Mouse (Mus musculus): ENCODE measurements around the gene Pdpr. TPM values are rescaled to one million over a fixed set of nuclear protein-coding genes. Genes with fewer than 3 reads are reported as not detected.
"Not testable (repeated sequence)": the region's sequence is repeated elsewhere in the genome, so short reads cannot be mapped to it uniquely, and the experiment has no call there.

Pdpr gene
- polyA plus RNA-seq, 1 experiment from 2014 or later: 10.1 TPM

- no peak overlapping the region for H3K4me3 ChIP-seq (replicated peaks)
- 0 out of 2 replicates have a peak, but pooled peaks cover 5% of the 10 kb centered on the region for H3K36me3 ChIP-seq
- ATAC-seq: no peak
- H3K27ac ChIP-seq: no peak overlapping the region
- H3K9me3 ChIP-seq: no peaks in the 10 kb centered on the region
- no peaks in the 10 kb centered on the region for H3K27me3 ChIP-seq (replicated peaks)
- no peak overlapping the region for H3K4me2 ChIP-seq (replicated peaks)
- WGBS: 92% methylated on average over 5 of the region's 5 CpGs
- no peaks in the 10 kb centered on the region for H3K4me1 ChIP-seq (replicated peaks)
- H3K9ac ChIP-seq: no peak overlapping the region
Observed at GRCm38 (mm10) chr8:111114891-111115290, 20.5 kb downstream of the Pdpr start.

DNA sequence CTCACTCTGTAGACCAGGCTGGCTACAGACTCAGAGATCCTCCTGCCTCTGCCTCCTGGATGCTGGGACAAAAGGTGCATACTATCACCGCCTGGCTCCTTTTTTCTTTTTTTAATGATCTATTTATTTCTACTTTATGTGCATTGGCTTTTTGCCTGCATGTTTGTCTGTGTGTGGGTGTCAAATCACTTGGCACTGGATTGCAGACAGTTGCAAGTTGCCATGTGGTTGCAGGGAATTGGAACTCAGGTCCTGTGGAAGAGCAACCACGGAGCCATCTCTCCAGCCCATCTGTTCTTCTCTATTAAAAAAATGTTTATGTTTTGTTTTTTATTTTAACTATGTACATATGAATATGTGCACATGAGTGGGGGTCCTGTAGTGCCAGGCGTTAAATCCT is 25.1 kb downstream of the Pdpr start:
- Histone ChIP-seq H3K4me2 (replicated peaks) (no peak overlapping the region), H3K36me3 (peaks cover 28% of the 10 kb centered on the region), H3K9ac (no peak overlapping the region), H3K4me1 (replicated peaks) (no peaks in the 10 kb centered on the region), H3K27me3 (replicated peaks) (no peaks in the 10 kb centered on the region), H3K27ac (no peak overlapping the region), H3K9me3 (no peaks in the 10 kb centered on the region), H3K4me3 (replicated peaks) (no peak overlapping the region)
- WGBS: 93% methylated on average over 3 of the region's 3 CpGs
- no peak for ATAC-seq

DNA sequence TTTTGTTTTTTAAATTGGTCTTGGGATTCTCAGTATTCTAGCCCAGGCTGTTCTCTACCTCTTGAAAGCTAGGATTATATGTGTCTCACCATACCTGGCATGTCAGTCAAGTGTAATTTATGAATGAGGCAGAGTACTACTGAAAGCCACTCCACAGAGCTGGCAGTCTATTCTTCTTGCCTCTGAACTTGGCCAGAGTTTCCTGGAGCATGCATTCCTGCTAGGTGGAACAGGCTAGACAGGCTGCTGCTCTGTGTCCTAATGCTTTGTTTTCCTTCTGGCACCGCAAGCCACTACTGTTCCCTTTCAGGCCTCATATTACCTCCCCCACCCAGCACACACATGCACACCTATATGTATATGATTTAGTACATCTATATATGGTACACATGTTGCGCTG is 36.3 kb downstream of the Pdpr start:
- H3K27me3 ChIP-seq (replicated peaks): no peaks in the 10 kb centered on the region
- H3K4me1 ChIP-seq (replicated peaks): no peaks in the 10 kb centered on the region
- no peak overlapping the region for H3K4me2 ChIP-seq (replicated peaks)
- no peaks in the 10 kb centered on the region for H3K9me3 ChIP-seq
- no peak for ATAC-seq
- no peak overlapping the region for H3K4me3 ChIP-seq (replicated peaks)
- 95% methylated on average over 2 of the region's 2 CpGs for WGBS
- peaks cover 21% of the 10 kb centered on the region for H3K36me3 ChIP-seq
- H3K9ac ChIP-seq: no peak overlapping the region
- no peak overlapping the region for H3K27ac ChIP-seq

DNA sequence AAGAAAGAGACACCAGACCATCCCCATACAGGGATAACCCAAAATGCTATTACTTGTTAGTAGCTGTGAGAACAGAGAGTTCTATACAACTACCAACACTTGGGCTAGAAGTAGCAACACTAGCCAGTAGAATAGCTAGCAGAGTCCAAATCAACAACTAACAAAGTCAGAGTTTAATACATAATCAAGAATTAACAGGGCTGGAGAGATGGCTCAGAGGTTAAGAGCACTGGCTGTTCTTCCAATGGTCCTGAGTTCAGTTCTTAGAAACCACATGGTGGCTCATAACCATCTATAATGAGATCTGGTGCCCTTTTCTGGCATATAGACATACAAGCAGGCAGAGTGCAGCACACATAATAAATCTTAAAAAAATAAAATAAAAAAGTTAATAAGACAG is 48.1 kb downstream of the Pdpr start:
- Histone ChIP-seq H3K4me1 (replicated peaks) (peaks cover 6% of the 10 kb centered on the region; the same call in 1 of the 2 replicates), H3K27ac (no peak overlapping the region), H3K9ac (no peak overlapping the region), H3K27me3 (replicated peaks) (no peaks in the 10 kb centered on the region), H3K36me3 (no peaks in the 10 kb centered on the region), H3K4me2 (replicated peaks) (no peak overlapping the region), H3K9me3 (no peaks in the 10 kb centered on the region), H3K4me3 (replicated peaks) (no peak overlapping the region)
- ATAC-seq: no peak

GRCm38 (mm10) chr8:111144901-111145459 is 50.5 kb downstream of the Pdpr start:
- WGBS: under 1% methylated on average over 57 of the region's 63 CpGs
- peak overlapping the region; percentile 68 for H3K4me3 ChIP-seq (replicated peaks)
- H3K4me2 ChIP-seq (replicated peaks): peak overlapping the region; percentile 80
- not testable (repeated sequence) for H3K36me3 ChIP-seq; H3K9me3 ChIP-seq; H3K4me1 ChIP-seq (replicated peaks); H3K27me3 ChIP-seq (replicated peaks)
- peak overlapping the region; percentile 50 for H3K9ac ChIP-seq
- peak; percentile 79 for ATAC-seq
- H3K27ac ChIP-seq: 0 out of 2 replicates have a peak overlapping the region, but pooled peaks have one; percentile 22

GRCm38 (mm10) chr8:111145460-111146012 is 51.1 kb downstream of the Pdpr start:
- not testable (repeated sequence) for H3K27me3 ChIP-seq (replicated peaks); H3K9me3 ChIP-seq; H3K4me1 ChIP-seq (replicated peaks); H3K36me3 ChIP-seq
- Histone ChIP-seq H3K27ac (0 out of 2 replicates have a peak overlapping the region, but pooled peaks have one; percentile 22), H3K9ac (peak overlapping the region; percentile 76), H3K4me2 (replicated peaks) (peak overlapping the region; percentile 89), H3K4me3 (replicated peaks) (peak overlapping the region; percentile 68)
- under 1% methylated on average over 74 of the region's 74 CpGs for WGBS
- ATAC-seq: peak; percentile 97

DNA sequence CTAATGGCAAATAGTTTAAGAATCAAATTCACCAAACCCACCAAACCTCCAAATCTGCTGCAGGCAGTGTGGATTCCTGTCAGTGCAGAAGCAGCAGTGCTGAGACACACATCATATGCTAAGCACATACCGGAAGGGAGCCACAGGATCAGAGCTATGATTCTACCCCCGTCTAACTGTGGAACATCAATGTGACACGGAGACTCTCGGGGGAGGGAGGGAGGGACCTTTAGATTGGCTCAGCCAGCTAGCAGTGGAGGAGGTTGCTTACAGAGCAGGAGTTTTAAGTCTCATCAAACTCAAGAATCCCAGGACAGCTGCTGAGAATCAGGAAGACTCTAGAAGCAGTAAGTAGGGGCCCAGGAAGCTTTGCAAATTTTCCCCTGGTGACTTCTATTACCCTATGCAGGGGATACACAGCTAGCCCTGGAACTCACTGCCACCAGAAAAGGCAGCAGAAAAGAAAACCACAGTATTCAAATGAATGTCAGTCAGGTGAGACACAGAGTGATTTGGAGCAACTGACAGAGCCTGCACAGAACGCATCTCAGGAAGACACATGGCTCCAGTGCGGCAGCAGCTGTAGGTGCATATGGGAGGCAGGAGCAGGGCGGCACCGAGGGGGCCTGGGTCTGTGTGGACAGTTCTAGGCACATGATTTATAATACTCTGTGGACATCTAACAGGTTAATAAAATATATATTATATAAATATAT is 61.4 kb downstream of the Pdpr start:
- Histone ChIP-seq H3K4me1 (replicated peaks) (no peaks in the 10 kb centered on the region), H3K9ac (no peak overlapping the region), H3K27ac (no peak overlapping the region), H3K4me2 (replicated peaks) (no peak overlapping the region), H3K4me3 (replicated peaks) (no peak overlapping the region), H3K36me3 (peaks cover 25% of the 10 kb centered on the region), H3K27me3 (replicated peaks) (no peaks in the 10 kb centered on the region), H3K9me3 (no peaks in the 10 kb centered on the region)
- 85% methylated on average over 8 of the region's 8 CpGs for WGBS
- no peak for ATAC-seq

DNA sequence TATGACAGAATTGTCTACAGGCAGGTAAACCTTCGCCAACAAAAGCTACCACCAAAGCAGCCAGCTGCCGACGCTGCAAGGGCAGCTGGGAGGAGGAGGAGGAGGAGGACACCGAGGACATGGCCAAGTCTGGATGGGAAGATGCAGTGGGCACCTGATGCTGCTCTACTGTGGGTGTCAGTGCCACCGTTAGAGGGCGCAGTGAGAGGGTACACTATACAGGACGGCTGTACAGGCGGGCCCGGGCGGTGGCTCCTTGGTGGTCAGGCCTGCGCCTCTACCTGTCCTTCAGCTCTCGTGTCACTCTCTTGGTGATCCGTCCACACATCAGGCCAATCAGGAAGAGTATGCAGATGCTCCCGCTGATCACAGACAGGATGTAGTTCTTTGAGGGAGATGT is 63.2 kb downstream of the Pdpr start:
- 53% methylated on average over 14 of the region's 14 CpGs for WGBS
- Histone ChIP-seq H3K36me3 (peaks cover 27% of the 10 kb centered on the region), H3K9ac (no peak overlapping the region), H3K4me3 (replicated peaks) (no peak overlapping the region), H3K4me2 (replicated peaks) (no peak overlapping the region), H3K27me3 (replicated peaks) (no peaks in the 10 kb centered on the region), H3K4me1 (replicated peaks) (no peaks in the 10 kb centered on the region), H3K9me3 (no peaks in the 10 kb centered on the region), H3K27ac (no peak overlapping the region)
- peak; percentile 55; the same call in 1 of the 2 replicates for ATAC-seq

DNA sequence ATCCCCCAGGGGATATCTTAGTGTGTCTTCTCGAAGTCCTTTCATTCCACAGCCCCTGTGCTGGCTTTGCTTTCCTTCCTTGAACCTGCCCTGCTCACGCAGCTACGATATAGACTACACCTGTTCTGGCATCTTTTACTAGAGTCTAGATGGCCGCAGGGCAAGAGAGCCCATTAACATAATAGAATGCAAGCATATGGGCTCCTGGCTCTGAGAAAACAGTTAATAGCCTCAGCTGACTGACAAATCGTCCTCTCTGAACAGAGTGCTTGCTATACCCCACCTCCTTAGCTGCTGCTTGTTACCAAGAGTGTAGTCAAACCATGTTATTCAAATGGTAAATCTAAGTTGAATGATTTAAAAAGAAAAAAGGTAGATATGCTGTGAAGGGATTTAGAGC is 77.2 kb downstream of the Pdpr start:
- no peaks in the 10 kb centered on the region for H3K27me3 ChIP-seq (replicated peaks)
- no peaks in the 10 kb centered on the region for H3K9me3 ChIP-seq
- peaks cover 37% of the 10 kb centered on the region for H3K36me3 ChIP-seq
- ATAC-seq: no peak
- H3K9ac ChIP-seq: no peak overlapping the region
- no peak overlapping the region for H3K4me3 ChIP-seq (replicated peaks)
- WGBS: 93% methylated on average over 5 of the region's 5 CpGs
- H3K27ac ChIP-seq: no peak overlapping the region
- H3K4me2 ChIP-seq (replicated peaks): no peak overlapping the region
- no peaks in the 10 kb centered on the region for H3K4me1 ChIP-seq (replicated peaks)

DNA sequence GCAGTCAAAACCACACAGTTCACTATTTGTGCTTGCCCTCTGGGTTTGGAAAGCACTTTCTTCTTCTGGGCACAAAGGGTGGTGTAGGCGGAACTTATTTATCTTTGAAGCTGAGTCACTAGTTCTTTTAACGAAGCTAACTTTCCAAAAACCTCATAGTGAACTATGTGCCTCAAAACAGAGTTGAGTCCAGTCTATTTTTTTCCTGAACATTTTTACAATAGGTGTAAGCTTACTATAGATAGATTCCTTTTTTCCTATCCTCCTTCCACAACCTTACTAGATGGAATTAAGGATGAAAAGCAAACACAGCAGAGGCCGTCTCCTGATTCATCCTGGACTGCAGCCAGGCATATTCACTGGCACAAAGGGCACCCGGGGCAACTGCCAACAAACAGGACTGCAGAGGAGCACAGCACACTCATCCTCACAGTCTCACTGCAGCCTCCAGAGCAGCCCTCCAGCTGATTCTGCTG is 91.1 kb downstream of the Pdpr start:
- no peak overlapping the region for H3K9ac ChIP-seq
- 73% methylated on average over 4 of the region's 4 CpGs for WGBS
- no peaks in the 10 kb centered on the region for H3K27me3 ChIP-seq (replicated peaks)
- H3K4me2 ChIP-seq (replicated peaks): no peak overlapping the region
- H3K4me3 ChIP-seq (replicated peaks): no peak overlapping the region
- H3K9me3 ChIP-seq: no peaks in the 10 kb centered on the region
- no peak for ATAC-seq
- no peak overlapping the region for H3K27ac ChIP-seq
- H3K4me1 ChIP-seq (replicated peaks): no peaks in the 10 kb centered on the region
- 0 out of 2 replicates have a peak, but pooled peaks cover 8% of the 10 kb centered on the region for H3K36me3 ChIP-seq

Data from intestine, embryonic 15.5 days (tissue).